Mouse (Mus musculus): ENCODE data around the gene Lsamp.

DNA sequence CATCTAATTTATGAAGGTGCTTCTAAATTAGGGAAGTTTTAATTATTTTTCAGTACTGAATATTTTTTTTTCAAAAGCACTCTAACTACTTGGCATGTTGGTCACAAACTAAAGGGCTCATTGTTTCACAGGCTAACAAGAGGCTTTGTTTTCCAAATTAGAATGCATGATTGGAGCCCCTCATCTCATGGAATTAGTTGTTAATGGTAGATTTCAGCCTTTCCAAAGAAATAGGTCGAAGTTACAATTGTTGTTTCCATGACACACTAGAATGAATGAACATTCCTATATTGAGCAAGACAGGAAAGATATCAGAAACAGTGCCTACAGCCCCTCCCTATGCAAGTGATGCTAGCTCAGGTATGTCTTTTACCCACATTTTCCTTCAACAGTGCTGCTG lies 26.9 kb downstream of the Lsamp start:
- no peak for TF ChIP-seq EP300 (IDR thresholded peaks at IDR 0.05; ENCODE audit: low read length)
- TF ChIP-seq POLR2A (IDR thresholded peaks at IDR 0.05; ENCODE audit: low read depth, low read length) = no peak
- no peak for TF ChIP-seq ETS1 (conservative IDR thresholded peaks at IDR 0.05; ENCODE audit: low read depth, low read length)
- no peak for TF ChIP-seq ZC3H11A (IDR thresholded peaks at IDR 0.05; ENCODE audit: low read depth, low read length)
- TF ChIP-seq MAFK (IDR thresholded peaks at IDR 0.05; ENCODE audit: insufficient replicate concordance, low read length) = no peak
- TF ChIP-seq KAT2A (IDR thresholded peaks at IDR 0.05; ENCODE audit: insufficient replicate concordance, low read length) = no peak
- TF ChIP-seq GABPA (IDR thresholded peaks at IDR 0.05; ENCODE audit: insufficient replicate concordance, low read depth, low read length) = no peak
- TF ChIP-seq RAD21 (IDR thresholded peaks at IDR 0.05; ENCODE audit: low read depth, low read length) = no peak
- TF ChIP-seq MYC (IDR thresholded peaks at IDR 0.05; ENCODE audit: low read depth, low read length) = no peak
- TF ChIP-seq SIN3A (IDR thresholded peaks at IDR 0.05; ENCODE audit: low read length) = no peak
